Mouse (Mus musculus) spleen, adult 2 months (tissue): ENCODE measurements around the gene Atp5s. TPM values are rescaled to one million over a fixed set of nuclear protein-coding genes. Genes with fewer than 3 reads are reported as not detected.

Experiments used
- DNase-seq, 2 experiments: peaks; one replicate each; pipeline versions ENCODE4 v3.0.0 to v3.0.0-alpha.2; 2012 to 2021; ENCODE audit warnings: low spot score in 2 of 2, low read depth in 1 of 2
- H3K27ac ChIP-seq: fragments of 200-500 bp; 2 replicates; pipeline ENCODE4 v1.5.1; 2012; ENCODE audit warnings: low read length, inconsistent platforms; ENCODE audit not compliant: insufficient read depth
- H3K27me3 ChIP-seq: fragments of 200-500 bp; 2 replicates; pipeline ENCODE4 v1.6.1; 2012; ENCODE audit warnings: mild to moderate bottlenecking, moderate library complexity, low read length, inconsistent platforms; ENCODE audit not compliant: control insufficient read depth, insufficient read depth
- H3K36me3 ChIP-seq: fragments of 200-500 bp; 2 replicates; pipeline ENCODE4 v1.6.1; 2012; ENCODE audit warnings: mild to moderate bottlenecking, low read length, inconsistent platforms; ENCODE audit not compliant: control insufficient read depth, insufficient read depth
- H3K4me1 ChIP-seq: fragments of 200-500 bp; 2 replicates; pipeline ENCODE4 v1.6.1; 2011; ENCODE audit warnings: inconsistent platforms; ENCODE audit not compliant: control insufficient read depth, insufficient read depth, insufficient read length
- H3K4me3 ChIP-seq: fragments of 200-500 bp; 2 replicates; pipeline ENCODE4 v1.5.1; 2011; ENCODE audit warnings: mild to moderate bottlenecking, inconsistent platforms; ENCODE audit not compliant: insufficient read depth, insufficient read length; ENCODE audit errors: extremely low read depth
- CTCF ChIP-seq: fragments of 200-500 bp; IDR thresholded peaks from 2 replicates; pipeline ENCODE4 v1.5.1; 2011; ENCODE audit warnings: mild to moderate bottlenecking, inconsistent platforms; ENCODE audit not compliant: insufficient read depth, insufficient read length, insufficient replicate concordance; ENCODE audit errors: extremely low read depth
- POLR2A ChIP-seq: fragments of 200-500 bp; IDR thresholded peaks from 2 replicates; pipeline ENCODE4 v1.6.1; 2011; ENCODE audit warnings: low read depth, low read length, inconsistent platforms
- WGBS: fragments of 180-500 bp; shearing (Covaris S2); methylation state at CpG from one replicate; pipeline ENCODE4 v1.1.7; 2018; 5-methylcytosine and 5-hydroxymethylcytosine counted together
- polyA plus RNA-seq: library from polyadenylated mRNA; depleted of rRNA; stranded (reverse); fragments of >200 nt; gene quantifications from 2 replicates; pipeline ENCODE4 v1.2.3, GENCODE M21; 2012

Atp5s gene
- polyA plus RNA-seq, 1 experiment = 7.9 TPM

DNA sequence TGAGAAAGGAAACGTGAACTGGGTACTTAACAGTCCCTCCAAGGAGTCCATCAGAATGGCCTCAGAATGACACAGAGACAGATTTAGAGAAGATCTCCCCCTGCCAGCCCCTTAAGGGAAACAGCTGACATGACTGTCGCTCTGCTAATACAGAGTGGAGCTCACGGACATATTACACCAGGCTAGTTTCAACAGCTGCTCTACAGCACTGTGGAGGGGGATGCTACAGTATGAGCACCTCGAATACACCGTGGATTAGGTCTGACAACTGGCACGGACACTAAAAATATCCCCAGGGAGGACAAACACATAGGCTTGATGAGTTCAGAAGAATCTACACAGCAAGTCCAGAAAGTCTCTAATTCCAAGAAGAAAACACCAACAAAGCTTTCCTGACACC is 26.4 kb upstream of the Atp5s start:
- WGBS = 93% methylated on average over 6 of the region's 6 CpGs
- H3K27me3 ChIP-seq = no peaks in the 10 kb centered on the region
- TF ChIP-seq POLR2A (no peak), CTCF (no peak)
- H3K36me3 ChIP-seq = no peaks in the 10 kb centered on the region; the same call in 1 of the 2 replicates
- no peak for DNase-seq
- H3K27ac ChIP-seq = no peak overlapping the region
- H3K4me1 ChIP-seq = no peaks in the 10 kb centered on the region
- no peak overlapping the region for H3K4me3 ChIP-seq

DNA sequence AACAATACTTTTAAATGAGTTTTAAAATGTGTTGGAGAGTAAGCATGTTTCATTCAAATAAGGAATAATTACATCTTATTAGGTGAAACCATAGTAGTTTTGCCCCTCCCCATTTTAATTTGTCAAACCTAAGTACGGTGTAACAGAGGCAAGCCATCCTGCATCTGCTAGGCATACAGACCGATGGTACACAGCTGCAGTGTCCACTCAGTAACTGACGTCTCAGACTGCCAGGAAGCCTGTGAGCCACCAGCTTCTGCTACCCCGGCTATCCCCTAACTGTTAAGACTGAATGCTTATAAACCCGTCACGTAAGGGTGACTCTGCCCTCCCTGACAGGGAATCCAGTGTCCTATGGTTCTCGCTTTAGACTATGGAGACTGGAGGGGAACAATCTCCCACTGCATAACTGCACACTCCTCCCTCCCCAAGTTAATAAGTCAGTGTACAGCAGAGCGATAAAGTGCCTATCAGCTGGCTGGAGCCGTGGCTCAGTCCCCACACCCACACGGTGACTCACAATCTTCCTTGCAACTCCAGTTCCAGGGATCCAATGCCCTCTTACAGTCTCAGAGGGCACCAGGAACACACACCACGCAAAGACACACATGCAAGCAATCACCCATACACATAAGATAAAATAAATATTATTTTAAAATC is 19.8 kb upstream of the Atp5s start:
- Histone ChIP-seq H3K36me3 (peaks cover 2% of the 10 kb centered on the region; the same call in 1 of the 2 replicates), H3K27ac (no peak overlapping the region), H3K4me1 (no peaks in the 10 kb centered on the region), H3K4me3 (no peak overlapping the region), H3K27me3 (no peaks in the 10 kb centered on the region)
- 91% methylated on average over 11 of the region's 11 CpGs for WGBS
- DNase-seq = no peak
- TF ChIP-seq POLR2A (no peak), CTCF (no peak)

DNA sequence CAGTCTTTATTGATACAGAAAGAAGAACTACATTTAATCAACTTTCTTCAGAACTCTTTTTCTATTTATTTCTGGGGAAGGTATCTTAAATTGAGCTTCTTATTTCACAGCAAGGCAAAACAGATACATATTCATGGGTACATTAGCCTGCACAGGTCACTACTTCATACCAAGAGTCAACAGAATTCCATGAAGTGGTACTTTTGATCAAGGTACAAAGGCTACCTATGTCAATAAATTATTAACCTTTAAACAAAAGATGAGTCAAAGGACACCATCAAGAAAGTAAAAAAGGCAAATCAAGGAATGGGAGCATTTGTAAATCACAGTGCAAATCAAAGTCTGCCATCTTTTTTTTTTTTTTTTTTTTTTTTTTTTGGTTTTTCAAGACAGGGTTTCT is 11.1 kb upstream of the Atp5s start:
- Histone ChIP-seq H3K27ac (no peak overlapping the region), H3K36me3 (no peaks in the 10 kb centered on the region), H3K4me3 (no peak overlapping the region), H3K27me3 (no peaks in the 10 kb centered on the region), H3K4me1 (no peaks in the 10 kb centered on the region)
- no peak for DNase-seq
- no peak for TF ChIP-seq CTCF
- TF ChIP-seq POLR2A = no peak

DNA sequence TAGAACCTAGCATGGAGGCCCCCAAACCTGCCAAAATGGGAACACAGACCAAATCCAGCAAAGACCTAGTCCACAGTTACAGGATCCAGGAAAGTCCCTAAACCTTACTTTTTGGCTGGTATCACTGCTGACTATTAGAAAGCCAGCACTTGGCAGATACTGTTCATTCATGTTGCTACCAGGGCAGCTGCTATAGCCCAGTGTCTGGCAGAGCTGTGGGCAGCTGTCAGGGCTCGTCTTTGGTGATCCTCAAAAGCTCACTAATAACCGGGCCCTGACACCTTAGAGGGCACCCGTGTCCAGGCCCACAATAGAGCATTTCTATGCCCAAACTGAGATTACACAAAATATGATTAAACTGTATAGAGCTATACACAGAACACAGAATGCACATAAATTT is 1.9 kb upstream of the Atp5s start:
- TF ChIP-seq POLR2A = no peak
- no peak for TF ChIP-seq CTCF
- no peak overlapping the region for H3K4me3 ChIP-seq
- DNase-seq = no peak
- no peaks in the 10 kb centered on the region for H3K36me3 ChIP-seq
- 89% methylated on average over 3 of the region's 3 CpGs for WGBS
- H3K27me3 ChIP-seq = no peaks in the 10 kb centered on the region
- H3K4me1 ChIP-seq = no peaks in the 10 kb centered on the region; the same call in 1 of the 2 replicates
- no peak overlapping the region for H3K27ac ChIP-seq

DNA sequence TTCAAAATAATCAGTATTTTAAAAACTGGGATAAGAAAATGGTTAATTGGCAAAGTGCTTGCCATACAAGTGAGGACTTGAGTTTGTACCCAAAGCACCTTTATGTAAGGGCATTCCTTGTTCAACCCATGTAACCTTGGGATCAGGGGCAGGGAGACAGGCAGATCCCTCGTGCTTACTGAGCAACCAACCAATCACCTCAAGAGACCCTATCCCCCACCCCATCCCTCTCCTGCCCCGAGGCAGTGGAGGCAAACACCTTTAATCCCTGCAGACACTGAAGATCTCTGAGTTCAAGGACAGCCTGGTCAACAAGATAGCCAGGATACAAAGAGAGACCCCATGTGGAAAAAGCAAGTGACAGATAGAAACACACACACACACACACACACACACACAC is 1.4 kb upstream of the Atp5s start:
- no peak for TF ChIP-seq POLR2A
- no peaks in the 10 kb centered on the region; the same call in 1 of the 2 replicates for H3K4me1 ChIP-seq
- no peak overlapping the region for H3K27ac ChIP-seq
- no peak overlapping the region for H3K4me3 ChIP-seq
- H3K36me3 ChIP-seq = no peaks in the 10 kb centered on the region
- 73% methylated on average over 2 of the region's 2 CpGs for WGBS
- DNase-seq = no peak
- no peaks in the 10 kb centered on the region for H3K27me3 ChIP-seq

DNA sequence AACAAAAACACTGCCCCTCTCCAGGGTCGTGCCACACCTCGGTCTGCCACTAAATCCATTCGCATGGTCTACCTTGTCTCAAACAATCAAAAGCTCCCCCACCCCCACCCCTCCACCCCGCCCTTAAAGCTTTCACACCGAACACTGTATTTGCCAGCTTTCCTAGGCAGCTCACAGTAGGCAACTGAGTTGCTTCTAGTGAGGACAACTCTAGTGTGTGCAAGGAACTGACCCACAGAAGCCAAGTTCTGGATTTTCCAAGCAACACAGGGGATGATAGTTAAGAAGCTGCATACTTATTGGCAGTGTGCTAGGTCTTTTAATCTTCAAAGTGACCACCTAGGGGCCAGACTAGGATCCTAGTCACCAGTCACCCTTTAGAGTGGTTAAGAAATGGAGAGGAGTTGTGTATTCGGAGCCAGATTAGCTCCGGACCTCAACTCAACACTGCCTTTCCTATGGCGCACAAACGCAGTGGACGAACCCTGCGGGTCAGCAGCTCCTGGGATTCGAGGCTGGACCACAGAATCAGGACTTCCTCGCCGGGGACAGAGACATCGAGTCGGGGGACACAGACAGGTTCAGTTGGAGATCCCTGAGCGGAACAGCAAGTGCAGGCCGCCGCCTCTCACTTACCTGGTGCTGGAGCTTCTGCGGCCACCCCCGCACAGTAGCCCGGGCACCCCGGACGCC is 586 bp upstream of the Atp5s start:
- no peak for DNase-seq
- 4% methylated on average over 24 of the region's 24 CpGs for WGBS
- peak overlapping the region; percentile 95 for H3K4me3 ChIP-seq
- TF ChIP-seq CTCF (no peak), POLR2A (no peak)
- no peaks in the 10 kb centered on the region for H3K27me3 ChIP-seq
- H3K27ac ChIP-seq = no peak overlapping the region
- H3K4me1 ChIP-seq = no peaks in the 10 kb centered on the region; the same call in 1 of the 2 replicates
- no peaks in the 10 kb centered on the region for H3K36me3 ChIP-seq

DNA sequence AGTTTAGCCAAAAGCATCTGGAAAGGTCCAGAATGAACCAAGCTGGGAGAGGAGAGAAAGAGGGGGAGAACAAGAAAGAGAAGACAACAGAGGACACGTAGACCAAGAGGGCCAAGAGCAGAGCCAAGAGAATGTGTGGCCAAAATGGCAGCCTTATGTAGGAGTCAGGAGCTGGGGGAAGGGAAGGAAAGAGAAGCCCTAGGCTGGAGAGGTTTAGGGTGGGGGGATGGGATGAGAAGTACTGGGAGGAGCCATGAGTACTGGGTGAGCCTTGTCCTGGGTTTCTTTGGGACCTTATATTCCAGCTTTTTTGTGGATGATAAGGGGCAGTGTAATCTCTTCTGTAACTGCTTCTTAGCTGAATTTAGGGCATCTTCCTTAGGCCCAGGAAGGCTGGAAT is 4.5 kb downstream of the Atp5s start:
- Histone ChIP-seq H3K4me3 (no peak overlapping the region), H3K36me3 (no peaks in the 10 kb centered on the region), H3K27me3 (no peaks in the 10 kb centered on the region), H3K4me1 (no peaks in the 10 kb centered on the region; the same call in 1 of the 2 replicates), H3K27ac (no peak overlapping the region)
- no peak for DNase-seq
- 91% methylated on average over 1 of the region's 1 CpGs for whole genome bisulfite sequencing
- no peak for TF ChIP-seq POLR2A
- TF ChIP-seq CTCF = no peak
